Mouse (Mus musculus) fibroblast of lung, adult 2 months (primary cell): Measurements from ENCODE around the gene Tcte2.
"Not testable (repeated sequence)": the region's sequence is repeated elsewhere in the genome, so short reads cannot be mapped to it uniquely, and the experiment has no call there.

ENCODE experiments used
- DNase-seq: peaks from one replicate; pipeline ENCODE4 v3.0.0-alpha.2; 2011; ENCODE audit warnings: low read depth

Tcte2 gene

DNA sequence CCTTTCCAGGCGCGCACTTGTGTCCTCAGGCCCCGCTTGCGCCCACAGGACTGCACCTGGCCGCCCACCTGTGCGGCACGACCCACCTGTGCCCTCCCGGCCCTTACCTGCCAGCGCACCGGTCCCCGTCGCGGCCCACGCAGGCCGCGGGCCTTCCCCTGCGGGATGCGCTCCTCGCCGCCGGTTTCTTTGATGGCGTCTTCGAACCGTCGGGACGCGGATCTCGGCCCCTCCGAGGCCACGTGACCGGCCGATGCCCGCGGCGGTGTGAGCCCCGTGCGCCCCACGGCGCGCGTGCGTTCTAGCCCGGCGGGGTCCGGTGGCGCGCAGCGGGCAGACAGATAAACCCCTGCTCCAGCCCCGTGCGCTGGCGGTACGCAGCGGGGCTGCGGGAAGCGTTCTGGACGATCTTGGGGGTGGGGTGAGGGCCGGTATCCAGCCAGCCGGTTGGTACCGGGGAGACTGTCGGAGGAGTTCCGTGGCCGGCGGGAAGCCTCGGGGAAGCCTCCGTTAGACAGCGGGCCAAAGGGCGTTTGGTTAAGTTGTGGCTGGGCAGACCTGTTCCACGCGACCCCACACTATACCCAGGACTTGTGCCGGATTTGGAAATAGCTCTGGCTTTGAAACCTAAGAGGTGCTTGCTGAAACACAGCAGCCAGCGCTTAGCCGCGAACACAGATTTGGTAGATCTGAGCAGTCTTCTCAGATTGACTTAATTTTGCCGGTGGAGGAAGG, at the start of gene Tcte2:
Gene Tcte2, minus strand, starts transcription at position 647 of the 735 bp plus-strand sequence.
- no peak for DNase-seq

DNA sequence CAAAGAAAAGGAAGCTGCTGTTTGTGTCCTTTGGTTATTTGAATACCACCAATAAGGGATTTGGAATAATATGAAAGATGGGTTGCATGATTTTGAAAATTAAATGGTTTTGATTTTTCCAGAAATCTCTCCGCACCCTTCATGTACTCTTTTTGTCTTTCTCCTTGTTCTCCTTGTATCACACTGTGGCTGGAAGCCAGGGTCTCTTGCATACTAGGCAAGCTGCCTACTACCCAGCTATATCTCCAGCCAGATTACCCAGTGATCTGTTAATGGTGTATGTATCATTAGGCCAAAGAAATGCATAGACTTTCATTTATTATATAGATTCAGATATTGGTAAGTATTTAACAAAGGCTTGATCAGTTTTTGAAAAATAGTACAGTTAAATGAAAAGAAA, 44.4 kb upstream of the Tcte2 start:
- no peak for DNase-seq

DNA sequence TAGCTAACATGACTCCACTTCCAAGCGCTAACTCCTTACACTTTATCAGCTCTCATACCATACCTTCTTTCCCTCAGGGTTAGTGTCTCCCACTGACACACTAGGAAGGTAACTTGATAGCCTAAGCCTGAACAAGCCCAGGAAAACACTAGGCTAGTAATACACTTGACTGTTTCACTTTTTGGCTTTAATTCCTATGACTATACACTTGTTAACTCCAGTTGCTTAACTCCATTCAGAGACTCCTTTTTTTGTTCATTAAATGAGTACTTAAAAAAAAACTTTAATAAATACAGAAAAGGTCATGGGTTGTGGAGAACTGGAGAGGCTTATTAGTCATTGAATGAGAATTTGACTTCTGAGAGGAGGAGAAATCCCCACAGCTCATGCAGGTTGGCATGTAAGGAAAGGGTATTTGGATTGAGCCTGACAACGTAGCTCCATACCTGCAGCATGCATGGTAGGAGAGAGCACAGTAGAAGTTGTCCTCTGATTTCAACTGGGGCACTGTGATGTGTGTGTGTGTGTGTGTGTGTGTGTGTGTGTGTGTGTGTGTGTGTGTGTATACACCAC, 41.3 kb upstream of the Tcte2 start:
- peak; percentile 33 for DNase-seq

DNA sequence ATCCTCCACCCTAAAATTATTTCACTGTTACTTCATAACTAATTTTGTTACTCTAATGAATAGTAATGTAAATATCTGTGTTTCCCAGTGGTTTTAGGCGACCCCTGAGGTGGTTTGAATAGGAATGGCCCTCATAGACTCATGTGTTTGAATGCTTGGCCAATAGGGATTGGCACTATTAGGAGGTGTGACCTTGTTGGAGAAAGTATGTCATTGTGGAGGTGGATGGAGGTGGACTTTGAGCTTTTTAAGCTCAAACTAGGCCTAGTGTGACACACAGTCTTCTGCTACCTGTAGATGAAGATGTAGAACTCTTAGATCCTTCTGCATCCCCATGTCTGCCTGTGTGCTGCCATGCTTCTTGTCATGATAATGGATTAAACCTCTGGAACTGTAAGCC, 36.1 kb upstream of the Tcte2 start:
- no peak for DNase-seq

DNA sequence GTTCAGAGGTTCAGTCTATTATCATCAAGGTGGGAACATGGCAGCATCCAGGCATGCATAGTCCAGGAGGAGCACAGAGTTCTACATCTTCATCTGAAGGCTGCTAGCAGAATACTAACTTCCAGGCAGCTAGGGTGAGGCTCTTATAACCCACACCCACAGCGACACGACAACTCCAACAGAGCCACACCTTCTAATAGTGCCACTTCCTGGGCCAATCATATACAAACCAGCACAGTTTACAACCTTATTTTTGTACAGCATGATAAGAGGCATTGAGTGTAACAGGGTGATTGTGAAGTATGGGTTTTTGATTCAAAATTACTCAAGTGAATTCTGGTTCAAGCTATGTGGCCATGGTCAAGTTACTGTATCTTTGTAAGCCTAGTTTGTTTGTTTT, 28.4 kb upstream of the Tcte2 start:
- not testable (repeated sequence) for DNase-seq

DNA sequence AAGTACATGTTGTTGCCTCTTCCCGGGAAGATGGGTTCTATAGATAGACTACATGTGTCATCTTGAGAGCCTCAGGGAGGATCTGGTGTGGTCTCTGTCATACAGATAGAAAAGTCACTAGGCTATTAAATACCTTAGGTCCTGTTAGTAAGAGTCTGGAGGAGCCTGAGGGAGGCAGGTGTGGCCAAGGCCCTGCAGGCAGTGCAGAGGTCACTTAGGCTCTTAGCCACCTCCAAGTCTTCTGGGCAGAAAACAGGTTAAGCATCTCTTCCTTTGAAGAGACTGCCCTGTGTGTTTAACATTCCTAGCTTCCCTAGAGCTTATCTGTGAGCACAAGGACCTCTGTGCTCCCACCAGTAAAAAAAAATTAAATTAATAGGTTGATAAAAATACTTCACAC, 21.8 kb upstream of the Tcte2 start:
- no peak for DNase-seq

DNA sequence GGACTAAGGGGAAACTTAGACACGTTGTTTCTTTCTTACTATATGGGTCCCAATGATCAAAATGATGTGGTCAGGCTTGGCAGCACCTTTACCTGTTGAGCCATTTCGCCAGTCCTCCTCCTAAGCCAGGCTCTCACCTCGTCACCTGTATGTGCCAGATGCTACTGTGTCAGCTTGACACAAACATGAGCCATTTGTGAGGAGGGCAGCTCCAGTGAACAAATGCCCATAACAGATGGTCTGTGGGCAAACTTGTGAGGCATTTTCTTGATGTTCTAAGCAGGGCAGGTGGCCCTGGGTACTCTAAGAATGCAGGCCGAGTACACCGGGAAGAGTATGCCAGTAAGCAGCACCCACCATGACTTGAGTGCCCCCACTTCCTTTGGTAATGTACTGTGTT, 20.3 kb upstream of the Tcte2 start:
- DNase-seq = no peak

DNA sequence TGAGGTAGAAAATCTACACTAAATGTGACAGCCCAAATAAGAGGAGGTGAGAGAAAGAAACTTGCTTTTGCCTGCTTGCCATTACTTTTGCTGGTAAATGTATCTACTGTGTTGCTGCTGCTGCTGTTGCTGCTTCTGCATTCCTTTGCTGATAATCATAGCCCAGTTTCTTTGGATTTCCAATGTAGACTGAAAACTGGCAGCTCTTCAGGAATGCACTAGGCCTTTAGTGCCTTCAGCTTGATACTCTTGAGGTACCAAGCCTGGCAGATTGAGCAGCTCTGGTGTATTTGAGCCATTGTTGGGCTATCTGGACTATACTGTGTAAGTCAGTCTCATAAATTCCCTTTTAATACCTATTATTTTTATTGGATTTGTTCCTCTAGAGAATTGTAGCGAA, 17.2 kb upstream of the Tcte2 start:
- DNase-seq = no peak

DNA sequence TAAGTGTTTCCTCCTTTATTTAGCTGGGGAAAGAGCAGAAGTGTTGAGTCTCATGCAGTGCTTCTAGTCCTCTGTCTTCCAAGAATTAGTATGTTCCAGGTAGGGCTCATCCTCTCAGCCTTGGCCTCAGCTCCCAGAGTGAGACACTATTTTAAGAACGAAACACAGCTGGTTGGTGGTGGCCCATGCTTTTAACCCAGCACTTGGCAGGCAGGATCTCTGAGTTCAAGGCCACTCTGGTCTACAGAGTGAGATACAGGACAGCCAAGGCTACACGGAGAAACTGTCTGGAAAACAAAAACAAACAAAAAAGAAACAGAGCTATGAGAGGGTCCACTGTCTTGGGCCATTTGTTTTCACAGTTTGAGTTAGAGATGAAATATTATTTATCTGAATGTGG, 16.1 kb upstream of the Tcte2 start:
- DNase-seq = no peak

DNA sequence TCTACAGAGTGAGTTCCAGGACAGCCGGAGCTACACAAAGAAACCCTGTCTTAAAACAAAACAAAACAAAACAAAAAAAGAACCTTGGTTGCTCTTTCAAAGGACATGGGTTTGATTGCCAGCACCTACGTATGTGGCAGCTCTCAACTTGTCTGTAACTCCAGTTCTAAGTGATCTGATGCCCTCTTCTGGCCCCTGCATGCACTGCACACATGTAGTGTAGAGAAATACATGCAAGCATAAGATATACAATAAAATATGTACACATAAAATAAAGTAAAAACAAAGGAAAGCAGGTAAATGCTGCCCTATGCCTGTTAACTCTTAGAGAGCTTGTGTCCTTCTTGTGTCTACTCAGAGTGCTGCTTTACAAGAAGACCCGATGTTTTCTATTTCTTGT, 7.6 kb upstream of the Tcte2 start:
- DNase-seq = no peak

DNA sequence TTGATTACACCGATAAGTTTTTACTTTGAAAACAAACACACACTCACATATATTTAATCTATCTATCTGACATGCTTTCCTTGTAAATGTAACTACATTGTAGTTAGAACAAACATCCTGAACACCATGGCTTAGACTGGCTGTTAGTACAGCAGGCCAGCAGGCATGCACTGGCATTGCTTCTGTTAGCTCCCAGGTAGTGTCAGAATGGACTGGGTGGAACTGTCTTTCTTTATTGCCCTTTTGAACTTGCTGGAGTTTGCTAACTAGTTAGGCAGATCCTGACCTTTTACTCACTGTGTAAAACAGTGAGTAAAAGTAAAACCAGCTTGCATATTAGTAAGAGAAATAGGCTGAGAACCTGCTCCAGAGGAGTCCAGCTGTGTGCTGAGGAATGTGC, 6.9 kb upstream of the Tcte2 start:
- DNase-seq = no peak

DNA sequence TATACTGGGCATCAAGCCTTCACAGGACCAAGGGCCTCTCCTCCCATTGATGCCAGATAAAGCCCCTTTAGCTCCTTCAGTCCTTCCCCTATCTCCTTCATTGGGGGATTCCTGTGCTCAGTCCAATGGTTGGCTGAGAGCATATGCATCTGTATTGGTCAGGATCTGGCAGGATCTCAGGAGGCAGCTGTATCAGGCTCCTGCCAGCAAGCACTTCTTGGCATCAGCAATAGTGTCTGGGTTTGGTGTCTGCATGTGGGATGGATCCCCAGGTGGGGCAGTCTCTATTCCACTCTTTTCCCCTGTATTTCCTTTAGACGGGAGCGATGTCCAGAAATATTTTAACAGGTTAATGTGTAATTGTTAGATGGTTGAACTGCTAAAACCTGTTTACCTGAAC, 3.3 kb upstream of the Tcte2 start:
- DNase-seq = not testable (repeated sequence)

DNA sequence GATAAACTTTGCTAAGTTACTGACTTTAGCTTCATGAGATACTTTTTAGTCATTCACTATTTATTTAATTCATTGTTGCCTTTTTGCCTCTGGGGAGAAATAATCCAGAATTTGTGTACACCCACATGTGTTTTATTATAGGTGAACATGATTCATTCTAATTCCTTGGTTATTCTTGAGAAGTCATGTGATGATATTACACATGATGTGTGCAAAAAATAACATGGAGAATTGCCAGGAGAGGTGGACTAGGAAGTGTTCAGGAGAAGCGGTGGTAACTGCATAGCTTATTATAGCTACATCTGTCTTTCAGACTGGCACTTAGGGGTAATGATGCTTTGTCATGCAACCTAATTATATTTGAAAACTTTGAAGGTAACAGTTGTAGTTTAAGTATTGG, 2.2 kb upstream of the Tcte2 start:
- no peak for DNase-seq

DNA sequence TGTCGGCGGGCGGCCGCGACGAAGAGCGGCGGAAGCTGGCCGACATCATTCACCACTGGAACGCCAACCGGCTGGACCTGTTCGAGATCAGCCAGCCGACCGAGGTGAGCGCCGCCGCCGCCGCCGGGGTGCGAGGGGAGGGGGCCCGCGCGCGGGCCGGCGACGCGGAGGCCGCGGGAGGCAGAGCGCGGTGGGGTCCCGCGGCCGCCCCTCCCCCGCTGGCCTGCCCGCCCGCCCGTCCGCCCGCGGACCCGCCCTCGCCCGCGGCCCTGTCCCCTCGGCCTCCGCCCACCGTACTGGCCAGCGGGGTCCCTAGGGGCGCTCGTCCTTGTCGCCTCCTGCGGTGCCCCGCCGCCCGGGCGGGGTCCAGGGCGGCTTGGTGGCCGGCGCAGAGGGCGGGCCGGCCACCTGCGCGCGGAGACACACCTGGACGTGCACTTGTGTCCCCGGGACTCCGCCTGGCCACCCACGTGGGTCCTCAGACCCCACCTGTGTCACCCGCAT, 898 bp downstream of the Tcte2 start:
- no peak for DNase-seq

DNA sequence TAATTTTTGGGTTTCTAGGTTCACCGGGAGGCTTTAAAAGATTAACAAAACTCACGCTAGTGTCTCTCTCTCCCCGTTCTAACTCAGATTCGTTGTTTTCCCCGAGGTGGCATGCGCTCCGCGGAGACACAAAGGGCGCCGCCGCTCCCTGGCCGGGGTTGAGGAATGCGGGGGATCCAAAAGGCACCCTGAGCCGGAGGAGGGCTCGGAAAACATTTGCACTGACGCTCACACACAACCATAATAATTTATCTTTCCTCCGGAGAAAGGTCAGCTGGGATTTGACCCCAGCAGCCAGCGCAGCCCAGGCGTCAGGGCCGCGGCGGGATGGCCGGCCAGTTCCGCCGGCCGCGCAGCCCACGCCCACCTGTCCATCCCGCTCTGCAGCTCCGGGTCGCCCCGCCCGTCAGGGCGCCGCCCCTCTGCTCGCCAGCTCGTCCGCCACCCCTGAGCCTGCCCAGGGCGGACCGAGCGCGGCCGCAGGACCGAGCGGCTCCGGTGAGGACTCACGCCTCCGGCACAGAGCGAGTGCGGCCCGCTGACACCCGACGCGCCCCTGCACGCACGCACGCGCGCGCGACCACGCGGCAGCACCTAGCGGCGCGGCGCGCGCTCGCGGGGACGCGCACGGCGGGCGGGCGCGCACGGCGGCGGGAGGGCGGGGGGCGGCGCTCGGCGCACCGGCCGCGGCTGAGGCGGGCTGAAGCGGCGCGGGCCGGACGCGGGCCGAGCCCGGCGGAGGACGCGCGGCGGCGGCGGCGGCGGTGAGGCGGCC, 1.6 kb downstream of the Tcte2 start, which contains the start of gene Afdn:
Gene Afdn, plus strand, starts transcription at position 687 of the 775 bp plus-strand sequence.
- DNase-seq = no peak

DNA sequence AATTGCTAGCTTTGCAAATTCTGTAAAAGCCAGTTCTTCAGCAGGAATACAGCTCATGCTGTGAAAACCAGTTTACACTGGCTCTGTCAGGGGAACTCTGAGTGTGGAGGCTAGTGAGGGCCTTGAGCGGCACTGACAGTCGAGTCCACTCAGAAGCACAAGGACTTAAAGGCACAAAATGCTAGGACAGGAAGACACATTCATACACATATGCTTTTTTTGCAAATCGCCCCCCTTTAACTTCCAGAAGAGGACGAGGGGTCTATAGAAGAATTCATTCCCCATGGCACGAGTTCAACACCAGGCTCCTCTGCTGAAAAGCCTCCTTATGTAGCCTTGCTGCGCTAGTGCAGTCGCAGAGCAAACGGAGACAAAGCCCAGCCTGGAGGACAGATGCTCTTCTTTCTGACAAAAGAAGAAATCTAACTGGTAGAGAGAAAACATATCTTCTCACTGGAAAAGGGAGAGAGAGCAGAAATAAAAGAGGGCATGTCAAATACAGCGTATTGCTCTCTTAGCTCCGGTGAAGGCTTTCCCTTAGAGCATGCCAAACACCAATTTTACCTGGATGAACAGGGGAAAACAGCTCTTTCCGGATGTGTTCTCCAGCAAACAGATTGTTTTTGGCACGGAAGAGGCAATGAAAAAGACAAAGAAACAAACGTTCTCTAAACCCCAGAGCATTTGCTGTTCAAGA, 2.3 kb downstream of the Tcte2 start:
- DNase-seq = no peak

DNA sequence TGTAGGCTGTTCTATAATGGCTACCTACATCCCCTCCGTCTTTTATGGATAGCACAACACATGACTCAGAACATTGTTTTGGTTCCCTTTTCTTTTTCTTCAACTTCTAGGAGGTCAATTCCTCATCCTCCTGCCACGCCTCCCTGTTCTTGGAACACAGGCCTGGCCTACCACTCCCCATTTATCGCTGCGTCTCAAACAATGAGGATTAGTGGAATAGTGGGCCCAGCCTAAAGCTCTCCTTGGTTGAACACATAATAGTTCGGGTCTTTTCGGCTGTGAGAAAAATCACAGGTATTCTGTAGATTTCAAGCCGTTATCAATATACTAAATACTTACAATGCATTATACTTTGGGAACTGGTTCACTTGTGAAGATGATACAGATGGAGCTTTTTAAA, 3.0 kb downstream of the Tcte2 start:
- DNase-seq = no peak

DNA sequence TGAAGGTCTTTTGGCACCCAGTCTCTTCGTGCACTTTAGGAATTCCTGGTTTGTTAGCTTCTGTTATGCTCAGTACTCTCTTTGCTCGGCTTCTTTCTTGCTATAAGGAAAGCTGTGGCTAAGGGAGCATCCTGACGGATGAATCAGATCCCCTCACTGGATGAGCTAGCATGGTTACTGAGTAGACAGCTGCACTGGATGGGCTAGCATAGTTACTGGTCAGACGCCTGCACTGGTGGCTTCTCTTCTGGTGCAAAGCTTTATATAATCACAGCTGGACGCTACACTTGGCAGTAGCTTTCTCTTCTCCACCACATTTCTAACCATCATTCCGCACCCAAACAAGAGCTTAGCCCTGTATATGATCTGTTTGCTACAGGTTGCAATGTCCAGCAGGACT, 6.7 kb downstream of the Tcte2 start:
- no peak for DNase-seq

DNA sequence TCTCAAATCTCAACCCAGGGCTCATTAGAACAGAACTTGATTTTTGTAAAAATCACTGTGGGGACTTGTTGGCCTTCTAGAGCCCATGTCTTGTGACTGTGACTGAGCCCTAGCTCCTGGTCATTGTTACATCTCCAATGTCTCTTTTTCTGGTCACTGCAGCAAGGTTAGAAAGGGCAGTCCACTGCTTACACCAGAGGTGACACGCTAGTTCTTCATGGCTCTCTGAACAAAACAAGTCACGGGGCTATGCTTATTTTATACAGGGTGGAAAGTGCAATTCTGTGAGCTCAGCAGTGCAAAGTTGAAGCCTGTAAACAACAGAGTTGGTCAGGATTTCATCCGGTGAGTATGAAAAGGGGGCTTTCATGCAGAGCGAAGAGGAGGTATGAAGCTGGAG, 7.7 kb downstream of the Tcte2 start:
- no peak for DNase-seq

DNA sequence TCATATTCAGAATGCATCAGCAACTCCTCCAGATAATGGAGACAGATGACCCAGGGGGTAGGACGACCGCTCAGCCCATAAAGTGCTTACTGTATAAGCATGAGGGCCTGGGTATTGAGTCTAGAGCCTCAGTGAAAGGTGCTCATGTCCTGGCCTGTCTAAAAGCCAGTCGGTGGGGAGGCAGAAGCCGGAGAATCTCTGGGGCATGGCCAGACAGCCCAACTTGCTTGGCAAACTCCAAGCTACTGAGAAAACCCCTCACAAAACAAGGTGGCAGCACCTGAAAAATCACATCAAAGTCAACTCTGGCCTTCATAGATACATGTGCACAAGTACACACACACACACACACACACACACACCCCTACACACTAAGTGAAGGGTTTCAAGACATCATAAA, 12.6 kb downstream of the Tcte2 start:
- no peak for DNase-seq

DNA sequence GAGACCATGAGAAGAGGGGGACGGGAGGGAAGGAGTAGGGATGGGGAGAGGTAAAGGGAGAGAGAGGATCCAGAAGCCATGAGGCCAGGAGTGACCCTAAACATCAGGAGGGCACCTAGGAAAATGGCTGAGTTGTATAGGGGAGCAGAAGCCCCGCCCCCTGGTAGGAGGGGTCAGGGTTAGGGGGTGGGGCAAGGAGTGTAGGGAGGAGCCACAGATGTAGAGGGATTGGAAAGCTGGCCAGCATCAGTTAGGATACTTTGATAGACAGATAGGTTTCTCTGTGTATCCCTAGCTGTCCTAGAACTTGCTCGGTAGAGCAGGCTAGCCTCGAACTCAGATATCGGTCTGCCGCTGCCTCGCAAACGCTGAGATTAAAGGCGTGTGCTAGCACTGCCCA, 13.9 kb downstream of the Tcte2 start:
- no peak for DNase-seq

DNA sequence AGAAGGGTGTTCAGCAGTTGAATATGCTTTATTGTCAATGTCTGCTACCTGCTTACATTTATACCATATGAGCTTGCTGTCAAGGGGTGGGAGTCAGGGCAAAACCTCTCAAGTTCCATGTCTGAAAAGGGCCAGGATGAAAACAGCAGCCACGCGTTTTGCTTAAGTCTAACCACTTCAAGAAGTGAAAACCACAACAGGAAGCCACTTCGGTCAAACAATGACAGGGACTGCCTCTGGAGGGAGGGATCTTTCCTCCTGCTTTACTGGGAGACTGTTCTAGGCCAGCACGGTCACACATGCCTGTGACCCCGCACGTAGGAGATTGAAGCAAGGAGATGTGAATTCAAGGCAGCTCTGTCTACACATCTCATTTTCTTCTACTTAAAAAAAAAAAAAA, 15.3 kb downstream of the Tcte2 start:
- no peak for DNase-seq

DNA sequence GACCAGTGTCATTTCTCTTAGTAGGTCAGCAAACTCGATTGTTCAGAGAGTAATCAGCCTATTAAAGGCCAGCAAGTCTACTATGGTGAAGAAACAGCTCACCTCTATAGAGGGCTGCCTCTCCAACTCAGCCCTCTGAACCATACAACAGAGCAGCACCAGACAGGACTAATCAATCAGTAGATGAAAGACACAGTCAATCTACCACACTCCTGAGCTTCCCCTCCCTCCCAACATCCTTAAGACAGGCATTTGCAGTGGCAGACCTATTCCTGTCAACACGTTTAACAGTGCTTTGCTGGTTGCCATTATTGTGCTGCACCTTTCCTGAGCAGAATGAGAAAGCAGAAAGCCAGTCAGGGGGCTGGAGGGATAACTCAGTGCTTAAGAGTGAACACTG, 16.3 kb downstream of the Tcte2 start:
- no peak for DNase-seq
